In genomic region chr13:111624115-111624514, GRCm38 (mm10) we compare ENCODE assay signal across 22 mouse cellular contexts. TPM values are rescaled to one million over a fixed set of nuclear protein-coding genes. Genes with fewer than 3 reads are reported as not detected.
"Had no signal": no experiment of that assay in that cellular context is flagged by ENCODE, and none has a peak within 500 bp of the region (broad histone marks: within the 10 kb centered on the region; RNA-seq: fewer than 3 reads in every experiment).

No protein-coding gene starts in this region.

- ATAC-seq: liver, embryonic 12.5 days; midbrain, embryonic 16.5 days had no signal

- H3K4me2 ChIP-seq: kidney, embryonic 15.5 days; limb, embryonic 15.5 days; liver, embryonic 12.5 days; lung, embryonic 14.5 days; midbrain, embryonic 12.5 days; neural tube, embryonic 15.5 days had no signal

- H3K27ac ChIP-seq: kidney, embryonic 15.5 days; left cerebral cortex, adult 2 months; limb, embryonic 15.5 days; liver, embryonic 12.5 days; midbrain, embryonic 12.5 days; neural tube, embryonic 15.5 days had no signal

- H3K9ac ChIP-seq: kidney, embryonic 15.5 days; limb, embryonic 15.5 days; liver, embryonic 12.5 days; lung, embryonic 14.5 days; midbrain, embryonic 12.5 days; neural tube, embryonic 15.5 days had no signal

- DNase-seq: kidney, postnatal 14 days; lung, embryonic 14.5 days; lung, postnatal 10 days; lung, postnatal 4 days; right cerebral cortex, adult 18-20 months; thymus, postnatal 4 days had no signal

- H3K9me3 ChIP-seq: kidney, embryonic 15.5 days; limb, embryonic 15.5 days; liver, embryonic 12.5 days; midbrain, embryonic 12.5 days; neural tube, embryonic 15.5 days had no signal

- H3K27me3 ChIP-seq: kidney, embryonic 15.5 days; limb, embryonic 15.5 days; midbrain, embryonic 12.5 days; neural tube, embryonic 15.5 days had no signal

- H3K36me3 ChIP-seq: kidney, embryonic 15.5 days; limb, embryonic 15.5 days; liver, embryonic 12.5 days; midbrain, embryonic 12.5 days; neural tube, embryonic 15.5 days had no signal

- H3K4me1 ChIP-seq: kidney, embryonic 15.5 days; limb, embryonic 15.5 days; liver, embryonic 12.5 days; midbrain, embryonic 12.5 days; neural tube, embryonic 15.5 days had no signal

- H3K4me3 ChIP-seq: kidney, embryonic 15.5 days; left cerebral cortex, adult 2 months; limb, embryonic 15.5 days; liver, embryonic 12.5 days; midbrain, embryonic 12.5 days; myocyte; neural tube, embryonic 15.5 days had no signal

RNA-seq across cellular contexts. Expression of gene Gm10198, which starts 31.5 kb away (rescaled TPM):
- total RNA-seq: layer of hippocampus, postnatal 25 days; left cerebral cortex, adult 2 months; left cerebral cortex, postnatal 25 days; megakaryocyte-erythroid progenitor cell, adult 5-6 weeks had no signal
- polyA plus RNA-seq: kidney, embryonic 15.5 days; limb, embryonic 11.5 days; limb, embryonic 15.5 days; liver, embryonic 12.5 days; liver, embryonic 16.5 days; lung, embryonic 14.5 days; midbrain, embryonic 12.5 days; midbrain, embryonic 16.5 days; myocyte; neural tube, embryonic 11.5 days; neural tube, embryonic 15.5 days; spleen, adult 2 months; stomach, embryonic 16.5 days had no signal
